Mouse (Mus musculus) small intestine, adult 2 months (tissue): ENCODE measurements around the gene Nudt4.

Experiments
- CTCF ChIP-seq: fragments of 200-500 bp; IDR thresholded peaks from 2 replicates; pipeline ENCODE4 v1.5.1; 2012; ENCODE audit warnings: low read depth, mild to moderate bottlenecking, control low read depth, inconsistent platforms, low read length, moderate library complexity, mixed read lengths; ENCODE audit not compliant: insufficient replicate concordance, insufficient read length; ENCODE audit errors: extremely low read depth
- POLR2A ChIP-seq: fragments of 200-500 bp; IDR thresholded peaks from 2 replicates; pipeline ENCODE4 v1.6.1; 2012; ENCODE audit warnings: low read depth, mild to moderate bottlenecking, control low read depth, inconsistent platforms, low read length, moderate library complexity

GRCm38 (mm10) chr10:95532916-95533315 is 31.0 kb downstream of the Nudt4 start:
- TF ChIP-seq CTCF = no peak
- no peak for TF ChIP-seq POLR2A
